Mouse (Mus musculus) 3T3-L1 (cell line): ENCODE measurements around the gene Il1b.

Experiments
- DNase-seq: peaks from one replicate; pipeline ENCODE4 v3.0.0-alpha.2; 2015; ENCODE audit warnings: low read depth, low spot score

Il1b gene

DNA sequence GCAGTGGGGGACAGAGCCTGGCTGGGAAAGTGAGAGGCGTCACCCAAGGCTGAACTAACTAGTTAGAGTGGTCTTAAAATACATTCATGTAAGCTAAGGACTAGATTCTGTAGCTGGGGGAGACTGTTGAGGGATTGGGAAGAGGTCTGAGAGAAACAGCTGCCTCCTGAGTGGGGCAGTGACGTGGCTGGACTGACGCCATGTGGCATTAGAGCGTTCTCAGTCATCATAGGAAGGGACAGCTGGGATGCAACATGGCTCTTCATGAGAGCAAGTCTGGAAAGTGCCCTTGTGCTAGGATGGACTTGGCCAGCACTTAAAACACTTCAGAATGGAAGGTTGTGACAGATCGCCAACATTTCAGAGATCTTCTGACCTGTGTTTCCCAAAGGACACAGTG, 2.1 kb downstream of the Il1b start:
- no peak for DNase-seq

- no peak for DNase-seq
Measured at GRCm38 (mm10) chr2:129368106-129368505, 2.8 kb downstream of the Il1b start.

- no peak for DNase-seq
Measured at GRCm38 (mm10) chr2:129367246-129367645, 3.7 kb downstream of the Il1b start.

DNA sequence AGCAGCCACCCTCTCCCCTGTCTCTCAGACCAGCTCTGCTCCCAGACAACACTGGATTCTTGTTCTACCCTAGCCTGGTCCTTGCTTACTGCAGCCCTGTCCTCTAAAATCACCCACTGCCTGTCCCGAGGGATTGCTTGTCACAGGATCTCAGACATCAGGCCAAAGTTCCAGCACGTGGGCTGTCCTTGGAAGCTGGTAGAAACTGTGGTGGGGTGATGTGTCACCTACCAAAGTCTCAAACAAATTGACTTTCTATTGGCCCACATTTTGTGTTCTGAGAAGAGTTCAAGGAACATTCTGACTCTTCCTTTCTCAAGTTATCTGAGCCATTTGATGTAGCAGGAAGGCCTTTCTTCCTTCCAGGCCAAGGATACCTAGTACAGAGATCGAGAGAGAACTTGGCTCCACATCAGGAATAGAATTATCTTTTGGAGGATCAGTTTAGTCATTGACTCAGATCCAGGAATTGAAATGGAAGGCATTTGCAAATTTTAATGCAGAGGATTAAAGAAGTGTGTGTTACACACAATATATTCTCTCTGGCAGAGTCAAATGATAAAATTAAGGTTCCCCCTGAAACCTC, 9.9 kb downstream of the Il1b start:
- DNase-seq, result no peak

DNA sequence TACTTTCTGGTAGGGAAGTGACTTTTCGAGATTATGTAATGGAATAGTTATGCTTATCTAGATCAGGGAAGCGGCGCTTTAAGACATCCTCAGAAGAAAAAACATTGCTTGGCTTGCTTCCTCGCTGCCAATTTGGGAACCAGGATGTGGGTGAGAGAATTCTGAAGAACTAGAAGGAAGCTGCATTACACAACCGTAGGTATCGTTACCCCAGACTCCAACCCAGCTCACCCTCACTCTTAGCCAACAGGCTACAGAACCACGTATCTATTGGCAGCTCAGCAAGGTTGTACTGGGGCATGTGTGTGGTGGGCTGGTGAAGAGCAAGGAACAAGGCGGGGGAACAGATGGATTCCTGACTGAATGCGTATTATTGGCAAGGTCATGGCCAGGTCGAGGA, 10.7 kb downstream of the Il1b start:
- no peak for DNase-seq

DNA sequence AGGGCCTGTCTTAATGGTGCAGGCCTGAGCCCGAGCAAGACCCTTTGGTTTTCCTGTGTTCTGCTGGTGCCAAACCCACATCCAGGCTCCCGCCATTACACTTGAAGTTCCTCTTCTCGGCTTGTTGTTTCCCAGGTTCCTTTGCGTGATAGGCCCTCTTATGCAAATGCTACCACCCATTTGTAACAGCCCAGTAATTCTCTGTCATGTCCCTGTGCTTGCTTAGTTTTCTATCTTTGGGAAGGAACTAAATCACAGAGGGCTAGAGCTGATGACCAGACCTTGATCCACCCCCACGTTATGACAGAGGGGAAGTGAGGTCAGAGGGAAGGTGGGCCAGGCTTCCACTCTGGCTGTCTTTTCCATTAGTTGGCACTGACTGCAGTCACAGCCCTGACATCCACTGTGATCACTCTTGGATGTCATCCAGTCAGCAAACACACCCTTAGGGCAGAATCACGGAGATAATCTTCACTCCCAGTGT, 32.8 kb downstream of the Il1b start:
- peak; percentile 73 for DNase-seq

- DNase-seq, result no peak
Measured at GRCm38 (mm10) chr2:129333471-129333870, 37.5 kb downstream of the Il1b start.

GRCm38 (mm10) chr2:129330540-129330939, 40.4 kb downstream of the Il1b start:
- DNase-seq, result peak; percentile 96

DNA sequence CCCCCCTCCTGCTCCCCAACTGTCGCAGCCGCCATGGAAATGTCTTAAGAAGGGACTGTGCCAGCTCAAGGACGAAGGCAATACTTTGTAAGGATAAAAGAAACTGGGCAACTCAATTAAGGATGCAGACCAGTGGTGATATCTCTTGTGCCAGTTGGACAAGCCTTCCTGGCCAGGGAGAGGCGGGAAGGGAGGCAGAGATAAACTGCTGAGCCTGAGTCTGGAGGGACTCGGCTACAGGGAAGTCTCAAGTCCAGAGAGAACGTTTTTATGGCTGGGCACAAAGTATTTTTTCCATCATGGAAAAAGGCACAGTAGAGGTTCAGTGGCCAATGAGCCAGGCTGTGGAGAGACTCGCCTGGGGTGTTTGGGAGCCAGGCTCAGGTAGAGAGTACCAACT, 40.9 kb downstream of the Il1b start:
- no peak for DNase-seq

DNA sequence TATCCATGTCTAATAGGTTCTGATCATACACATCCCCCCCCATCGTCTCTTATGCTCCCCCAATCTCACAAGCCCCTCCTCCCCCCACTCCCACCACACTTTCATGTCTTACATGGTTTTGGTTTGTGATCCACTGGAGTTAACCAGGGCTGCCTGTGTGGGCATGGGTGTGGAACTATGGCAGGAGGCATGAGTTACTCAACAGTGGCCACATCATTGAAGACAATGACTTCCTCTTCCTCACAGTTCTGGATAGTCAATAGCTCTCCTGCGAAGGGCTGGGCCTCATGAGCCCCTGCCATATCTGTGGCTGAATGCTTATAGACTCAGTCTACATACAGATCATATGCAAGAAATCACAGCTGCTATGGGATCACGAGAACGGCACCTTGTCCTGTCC, 42.7 kb downstream of the Il1b start:
- DNase-seq, result no peak

- DNase-seq, result no peak
Measured at GRCm38 (mm10) chr2:129324216-129324615, 46.7 kb downstream of the Il1b start.

GRCm38 (mm10) chr2:129322117-129322635, 48.8 kb downstream of the Il1b start:
- no peak for DNase-seq

- peak; percentile 67 for DNase-seq
Measured at GRCm38 (mm10) chr2:129320033-129320605, 50.8 kb downstream of the Il1b start.

DNA sequence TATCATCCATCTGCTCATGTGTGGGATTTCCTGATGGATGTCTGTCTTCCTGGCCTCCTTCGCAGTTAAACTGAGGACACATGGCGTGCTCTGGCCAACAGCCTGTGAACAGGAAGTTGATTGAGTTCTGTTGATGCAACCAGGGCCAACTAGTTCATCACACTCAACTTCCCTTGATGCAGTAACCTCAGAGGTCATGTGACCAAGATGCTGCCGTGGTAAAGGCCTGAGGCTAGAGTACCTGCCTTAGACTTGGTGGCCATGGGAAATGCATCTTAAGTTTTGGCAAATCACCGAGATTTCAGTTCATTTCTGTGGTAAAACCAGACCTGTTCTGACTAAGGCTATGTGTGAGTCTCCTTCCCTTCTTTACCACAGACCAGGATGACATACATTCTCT, 55.1 kb downstream of the Il1b start:
- peak; percentile 67 for DNase-seq

GRCm38 (mm10) chr2:129314880-129315279, 56.1 kb downstream of the Il1b start:
- DNase-seq, result no peak
